Comparison of ENCODE assay signal across 8 mouse cellular contexts in genomic region chr12:84191190-84191589, GRCm38 (mm10). TPM values are rescaled to one million over a fixed set of nuclear protein-coding genes. Genes with fewer than 3 reads are reported as not detected.
DNase-seq lines count a peak whose midpoint lies in the region; ATAC-seq lines count a peak whose summit lies in the region.

No protein-coding gene starts in this region.

- no peaks in the 10 kb centered on the region for H3K27me3 ChIP-seq in liver, embryonic 11.5 days (replicated peaks; ENCODE audit: control insufficient read depth, insufficient read depth, low read length)
- H3K27me3 ChIP-seq in limb, embryonic 12.5 days = 0 out of 2 replicates have a peak, but pooled peaks cover 5% of the 10 kb centered on the region
- H3K27me3 ChIP-seq in neural tube, embryonic 13.5 days = no peaks in the 10 kb centered on the region

- H3K36me3 ChIP-seq in liver, embryonic 11.5 days (ENCODE audit: control insufficient read depth, insufficient read depth, low read length) = peaks cover 11% of the 10 kb centered on the region
- peaks cover 8% of the 10 kb centered on the region for H3K36me3 ChIP-seq in limb, embryonic 12.5 days
- no peaks in the 10 kb centered on the region for H3K36me3 ChIP-seq in neural tube, embryonic 13.5 days

- H3K4me3 ChIP-seq in liver, embryonic 11.5 days (ENCODE audit: low read depth, low read length) = peak overlapping the region; percentile 93
- H3K4me3 ChIP-seq in limb, embryonic 12.5 days (replicated peaks) = 0 out of 2 replicates have a peak overlapping the region, but pooled peaks have one; percentile 78
- peak overlapping the region; percentile 84; the same call in 1 of the 2 replicates for H3K4me3 ChIP-seq in neural tube, embryonic 13.5 days

- H3K9ac ChIP-seq in liver, embryonic 11.5 days (ENCODE audit: low read depth, low read length) = peak overlapping the region; percentile 98; the same call in 1 of the 2 replicates
- H3K9ac ChIP-seq in limb, embryonic 12.5 days (replicated peaks) = no peak overlapping the region
- peak overlapping the region; percentile 95 for H3K9ac ChIP-seq in neural tube, embryonic 13.5 days

- H3K4me1 ChIP-seq in liver, embryonic 11.5 days (replicated peaks; ENCODE audit: control insufficient read depth, insufficient read depth, low read length) = peaks cover 63% of the 10 kb centered on the region
- H3K4me1 ChIP-seq in limb, embryonic 12.5 days (replicated peaks) = peaks cover 85% of the 10 kb centered on the region
- peaks cover 82% of the 10 kb centered on the region for H3K4me1 ChIP-seq in neural tube, embryonic 13.5 days (replicated peaks)

- H3K4me2 ChIP-seq in liver, embryonic 11.5 days = peak overlapping the region; percentile 93
- peak overlapping the region; percentile 98 for H3K4me2 ChIP-seq in limb, embryonic 12.5 days
- H3K4me2 ChIP-seq in neural tube, embryonic 13.5 days = peak overlapping the region; percentile 70

- peak overlapping the region; percentile 99 for H3K27ac ChIP-seq in liver, embryonic 11.5 days (ENCODE audit: low read depth, low read length)
- no peak overlapping the region for H3K27ac ChIP-seq in limb, embryonic 12.5 days
- no peak overlapping the region; the same call in 1 of the 2 replicates for H3K27ac ChIP-seq in neural tube, embryonic 13.5 days (replicated peaks)

- WGBS in liver, embryonic 11.5 days = 42% methylated on average over 7 of the region's 7 CpGs
- WGBS in limb, embryonic 12.5 days = 33% methylated on average over 7 of the region's 7 CpGs
- 52% methylated on average over 7 of the region's 7 CpGs for WGBS in neural tube, embryonic 13.5 days

- H3K9me3 ChIP-seq in liver, embryonic 11.5 days (ENCODE audit: control insufficient read depth, low read length) = no peaks in the 10 kb centered on the region; the same call in 1 of the 2 replicates
- peaks cover 3% of the 10 kb centered on the region; the same call in 1 of the 2 replicates for H3K9me3 ChIP-seq in limb, embryonic 12.5 days
- no peaks in the 10 kb centered on the region for H3K9me3 ChIP-seq in neural tube, embryonic 13.5 days

- ATAC-seq in liver, embryonic 11.5 days (replicated peaks; ENCODE audit: low FRiP score) = peak; percentile 13; the same call in 1 of the 2 replicates
- 0 out of 2 replicates have a peak, but pooled peaks have one; percentile 19 for ATAC-seq in erythroblast, adult 5-6 weeks (replicated peaks; ENCODE audit: low FRiP score, poor library complexity, severe bottlenecking)
- no peak for ATAC-seq in limb, embryonic 12.5 days (ENCODE audit: insufficient number of reproducible peaks, insufficient read depth, low FRiP score, low TSS enrichment, low read depth)
- ATAC-seq in neural tube, embryonic 13.5 days (ENCODE audit: low read depth) = no peak

- DNase-seq in liver, embryonic 11.5 days (ENCODE audit: low spot score) = no peak
- no peak for DNase-seq in liver
- no peak for DNase-seq in urinary bladder, postnatal 4 days (ENCODE audit: low spot score in 2 of 2)
- no peak for DNase-seq in adrenal gland, postnatal 10 days
- no peak for DNase-seq in embryo, embryonic 10 days (ENCODE audit: low spot score)

RNA-seq across cellular contexts. Expression of gene Elmsan1, which starts 27.5 kb away (rescaled TPM):
- 12.6 and 13.4 TPM in 2 replicates for polyA plus RNA-seq in liver, embryonic 11.5 days (2014; fragmentation: Nextera tagmentation; extraction: Ambion mirVana)
- total RNA-seq in erythroblast, adult 5-6 weeks (2015; ENCODE audit: low replicate concordance) = 5.4 and 12.7 TPM in 2 replicates
- total RNA-seq in erythroblast, adult 5-6 weeks (2017; ENCODE audit: low replicate concordance) = 8.0 and 11.4 TPM in 2 replicates
- polyA plus RNA-seq in limb, embryonic 12.5 days (2016; fragmentation: Nextera tagmentation; extraction: Ambion mirVana) = 7.0 and 8.6 TPM in 2 replicates
- 4.9 TPM in 2 replicates for polyA plus RNA-seq in neural tube, embryonic 13.5 days (2015; fragmentation: Nextera tagmentation; extraction: Ambion mirVana)
- total RNA-seq in adrenal gland, postnatal 10 days (2021) = 10 to 100 TPM; 19.2 to 24.9 TPM

RNA-seq across cellular contexts. Expression of gene Pnma1, which starts 42.9 kb away (rescaled TPM):
- polyA plus RNA-seq in liver, embryonic 11.5 days (2014; fragmentation: Nextera tagmentation; extraction: Ambion mirVana) = 0.27 and 0.53 TPM in 2 replicates
- 1.5 and 4.4 TPM in 2 replicates for total RNA-seq in erythroblast, adult 5-6 weeks (2015; ENCODE audit: low replicate concordance)
- total RNA-seq in erythroblast, adult 5-6 weeks (2017; ENCODE audit: low replicate concordance) = 1.0 and 4.5 TPM in 2 replicates
- 1.2 and 1.3 TPM in 2 replicates for polyA plus RNA-seq in limb, embryonic 12.5 days (2016; fragmentation: Nextera tagmentation; extraction: Ambion mirVana)
- polyA plus RNA-seq in neural tube, embryonic 13.5 days (2015; fragmentation: Nextera tagmentation; extraction: Ambion mirVana) = 3.1 and 3.7 TPM in 2 replicates
- under 1 TPM; 0.30 to 0.61 TPM for total RNA-seq in adrenal gland, postnatal 10 days (2021)

Comparison
In these comparisons a context has a peak if more than half of its experiments do, and no peak if none do; other contexts are left out.
1. ATAC-seq: peak in liver, embryonic 11.5 days (single experiment) and erythroblast, adult 5-6 weeks (single experiment); none in limb, embryonic 12.5 days (single experiment) and neural tube, embryonic 13.5 days (single experiment).
2. Peak in every context shown above with its lines, with median percentiles within 50 percentile points of each other: H3K4me2 ChIP-seq and H3K4me3 ChIP-seq.